Mouse (Mus musculus): ENCODE measurements at regions not wholly inside any gene's neighbourhood (a gene's known extent, or its start where the extent isn't known, plus 50 kb on each side); places are given as distances from the start of the nearest gene placed in this dataset.
A peak's percentile ranks its signal among the peaks of the same experiment; 100 is the strongest.
"Not testable (repeated sequence)": the region's sequence is repeated elsewhere in the genome, so short reads cannot be mapped to it uniquely, and the experiment has no call there.

- DNase-seq = peak; percentile 72
Measured at GRCm38 (mm10) chr17:6489926-6490564, 60.1 kb downstream of the Dynlt1b start.

GRCm38 (mm10) chr17:6490565-6490935 lies 60.6 kb downstream of the Dynlt1b start:
- not testable (repeated sequence) for DNase-seq

DNA sequence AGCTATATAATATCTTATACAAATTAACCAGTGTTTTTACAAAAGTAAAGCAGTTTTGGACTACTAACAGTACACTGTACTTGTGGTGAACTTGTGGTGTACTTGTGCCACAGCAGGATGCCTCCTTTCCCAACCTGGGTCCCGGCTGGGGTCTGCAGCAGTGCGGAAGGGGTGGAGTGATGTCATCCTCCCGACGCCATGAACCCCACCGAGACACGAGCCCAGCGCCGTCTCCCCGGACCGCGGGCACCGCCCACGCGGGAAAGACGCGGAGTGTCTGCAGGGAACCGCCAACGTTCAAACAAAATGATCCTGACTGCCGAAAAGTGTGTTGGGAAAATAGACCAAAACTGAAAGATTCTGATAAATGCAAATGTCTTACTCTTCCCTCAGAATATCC lies 62.6 kb downstream of the Dynlt1b start:
- peak; percentile 63 to 67 for DNase-seq

- peak; percentile 90 for DNase-seq
Measured at GRCm38 (mm10) chr17:6492950-6493349, 63.0 kb downstream of the Dynlt1b start.

DNA sequence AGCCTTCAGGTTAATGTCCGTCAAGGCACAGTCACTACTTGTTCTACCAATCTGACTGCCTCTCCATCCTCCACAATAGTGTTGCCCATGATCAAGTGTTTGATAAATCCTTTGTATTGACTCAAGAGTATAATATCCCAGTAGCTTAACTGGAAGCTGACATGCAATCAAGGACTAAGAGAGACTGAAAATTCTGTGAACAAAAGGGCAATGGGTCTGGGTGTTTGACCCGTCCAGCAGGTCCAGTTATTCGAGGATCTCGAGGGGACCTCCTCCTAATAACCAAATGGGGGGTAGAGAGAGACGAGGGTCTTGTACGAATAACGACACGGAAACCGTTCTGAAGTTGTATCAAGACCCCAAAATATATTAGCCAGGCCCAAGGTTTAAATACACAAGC lies 66.6 kb downstream of the Dynlt1b start:
- not testable (repeated sequence) for DNase-seq

DNA sequence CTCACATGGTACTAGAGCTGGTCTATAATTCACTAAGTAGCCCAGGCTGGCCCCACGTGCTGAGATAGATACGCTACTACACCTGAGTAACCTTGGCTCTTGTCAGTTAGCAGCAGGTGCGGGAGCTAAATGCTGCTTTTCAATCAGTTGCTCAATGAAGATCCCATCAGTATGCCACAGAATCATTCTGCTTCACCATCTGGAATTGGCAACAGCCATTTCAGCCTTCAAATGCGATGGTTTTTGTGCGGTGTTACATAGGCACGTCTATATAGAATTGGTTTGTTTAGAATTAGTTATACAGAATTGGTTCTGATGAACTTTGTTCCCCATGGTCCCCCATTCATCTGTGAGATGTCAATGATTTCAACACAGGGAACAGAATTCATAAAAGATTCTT lies 72.8 kb downstream of the Dynlt1b start:
- DNase-seq = not testable (repeated sequence)

DNA sequence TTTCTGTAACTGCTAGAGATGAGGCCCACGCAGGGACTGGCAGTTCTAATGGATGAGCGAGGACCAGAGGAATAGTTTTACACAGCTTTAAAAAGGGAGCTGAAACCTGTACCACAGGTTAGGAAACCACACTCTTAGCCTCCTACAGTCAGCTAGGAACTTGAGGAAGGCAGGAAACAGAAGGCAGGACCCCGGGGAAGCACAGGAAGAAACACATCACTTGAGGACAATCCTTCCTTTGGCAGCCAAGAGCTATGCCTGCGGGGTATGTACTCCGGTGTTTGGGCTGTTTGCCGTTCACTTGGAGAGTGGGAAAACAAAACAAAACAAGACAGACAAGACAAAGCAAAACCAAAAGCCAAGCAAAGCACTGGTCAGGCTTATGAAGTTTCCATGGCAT lies 76.0 kb downstream of the Dynlt1b start:
- DNase-seq = not testable (repeated sequence)

GRCm38 (mm10) chr17:6515128-6515527 lies 85.2 kb downstream of the Dynlt1b start:
- DNase-seq = not testable (repeated sequence)

- not testable (repeated sequence) for DNase-seq
Measured at GRCm38 (mm10) chr17:6519107-6519506, 82.4 kb upstream of the Dynlt1c start.

GRCm38 (mm10) chr17:6520001-6520400 lies 81.5 kb upstream of the Dynlt1c start:
- not testable (repeated sequence) for DNase-seq

DNA sequence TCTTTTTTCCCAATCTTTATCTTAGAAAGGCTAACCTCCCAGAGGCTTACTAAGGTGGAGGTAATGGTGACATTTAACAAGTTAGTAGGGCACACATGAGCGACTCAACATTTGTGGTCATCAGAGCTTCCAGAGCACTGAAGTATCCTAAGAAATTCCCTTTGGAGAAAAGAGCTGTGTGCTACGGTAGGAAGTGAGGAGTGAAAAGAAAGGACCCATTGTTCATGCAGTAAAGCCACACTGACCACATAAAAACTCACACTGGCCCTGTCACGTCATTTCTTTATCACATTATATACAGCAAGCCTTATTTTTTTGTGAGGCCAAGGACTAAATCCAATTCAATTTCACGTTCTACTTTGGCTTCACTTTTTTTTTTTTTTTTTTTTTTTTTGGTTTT lies 80.7 kb upstream of the Dynlt1c start:
- not testable (repeated sequence) for DNase-seq

DNA sequence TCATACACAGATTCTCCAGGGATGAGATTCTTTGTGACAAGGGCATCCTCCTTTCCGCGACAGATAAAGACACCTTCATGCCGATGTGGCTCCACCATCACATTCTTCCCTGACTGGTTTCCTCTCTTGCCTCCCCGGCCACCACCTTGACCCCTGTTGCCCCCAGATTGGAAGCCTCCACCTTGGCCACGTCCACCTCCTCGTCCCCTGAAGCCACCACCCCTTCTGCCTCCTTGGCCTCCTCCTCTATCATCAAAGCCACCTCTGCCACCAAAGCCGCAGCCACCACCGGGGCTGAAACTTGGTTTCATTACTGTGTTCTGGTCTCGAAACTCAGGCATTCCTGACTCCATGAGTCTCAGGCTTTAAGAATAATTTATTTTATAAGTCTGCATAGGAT lies 79.3 kb upstream of the Dynlt1c start:
- peak in 1 of 2 experiments; percentile 18 for DNase-seq

DNA sequence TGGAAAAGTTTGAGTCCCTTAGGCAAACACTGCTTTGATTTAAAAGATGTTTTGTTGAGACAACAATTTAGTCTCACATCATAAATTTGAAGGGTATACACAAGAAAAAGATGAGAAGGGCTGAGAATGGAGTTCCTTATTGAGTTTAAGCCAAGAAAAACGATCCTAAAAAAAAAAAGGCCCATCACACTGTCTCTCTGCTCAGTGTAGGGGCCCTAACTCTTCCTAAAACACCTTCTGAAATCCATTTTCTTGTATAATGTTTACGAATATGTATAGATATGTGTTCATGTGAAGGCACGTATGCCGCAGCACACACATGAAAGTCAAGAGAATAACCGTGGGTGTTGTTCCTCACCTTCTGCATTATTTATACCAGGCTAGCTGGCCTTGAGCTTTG lies 62.7 kb upstream of the Dynlt1c start:
- not testable (repeated sequence) for DNase-seq

- not testable (repeated sequence) for DNase-seq
Measured at GRCm38 (mm10) chr17:6547064-6547760, 54.3 kb upstream of the Dynlt1c start.

GRCm38 (mm10) chr17:6547937-6548336 lies 53.5 kb upstream of the Dynlt1c start:
- DNase-seq = not testable (repeated sequence)

Data from cerebellum, postnatal 14 days (tissue).